Mouse (Mus musculus) brain, embryonic 14.5 days (tissue): ENCODE results near the gene Plppr3. TPM values are rescaled to one million over a fixed set of nuclear protein-coding genes. Genes with fewer than 3 reads are reported as not detected.
"Not testable (repeated sequence)": the region's sequence is repeated elsewhere in the genome, so short reads cannot be mapped to it uniquely, and the experiment has no call there.

ENCODE experiments used
- DNase-seq: peaks from one replicate; pipeline ENCODE4 v3.0.0-alpha.2; 2011; ENCODE audit warnings: low read depth
- CTCF ChIP-seq: fragments of 200-500 bp; IDR thresholded peaks from 2 replicates; pipeline ENCODE4 v1.5.1; 2012; ENCODE audit warnings: inconsistent platforms, mild to moderate bottlenecking, moderate library complexity, borderline replicate concordance; ENCODE audit not compliant: insufficient read depth, insufficient read length; ENCODE audit errors: extremely low read depth
- POLR2A ChIP-seq: fragments of 200-500 bp; IDR thresholded peaks from 2 replicates; pipeline ENCODE4 v1.6.1; 2012; ENCODE audit warnings: mild to moderate bottlenecking, inconsistent platforms, borderline replicate concordance; ENCODE audit not compliant: poor library complexity, insufficient read depth, insufficient read length, severe bottlenecking; ENCODE audit errors: extremely low read depth
- polyA plus RNA-seq: library from polyadenylated mRNA; depleted of rRNA; stranded (reverse); fragments of >200 nt; gene quantifications from 2 replicates; pipeline ENCODE4 v1.2.3, GENCODE M21; 2012

Gene Plppr3
- polyA plus RNA-seq, 1 experiment: 805 TPM

DNA sequence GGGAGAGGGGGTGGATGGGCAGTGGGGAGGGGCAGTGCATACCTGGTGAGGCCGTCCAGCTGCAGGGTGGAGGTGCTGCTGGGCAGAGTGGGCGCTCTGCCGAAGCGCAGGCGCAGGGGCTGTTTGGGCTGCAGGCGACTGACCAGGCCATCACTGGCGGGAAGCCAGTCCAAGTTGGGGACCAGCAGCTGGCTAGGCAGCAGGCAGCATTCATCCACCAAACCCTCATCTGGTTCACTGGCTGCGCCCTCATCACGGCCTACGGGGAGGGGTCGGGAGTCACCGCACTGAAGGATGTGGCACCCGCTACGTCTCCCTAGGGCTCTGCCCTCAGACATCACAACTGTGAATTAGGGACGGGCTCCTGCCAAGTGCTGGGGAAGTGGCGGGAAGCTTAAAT, 21.9 kb upstream of the Plppr3 start:
- TF ChIP-seq CTCF (no peak), POLR2A (no peak)
- DNase-seq: no peak

DNA sequence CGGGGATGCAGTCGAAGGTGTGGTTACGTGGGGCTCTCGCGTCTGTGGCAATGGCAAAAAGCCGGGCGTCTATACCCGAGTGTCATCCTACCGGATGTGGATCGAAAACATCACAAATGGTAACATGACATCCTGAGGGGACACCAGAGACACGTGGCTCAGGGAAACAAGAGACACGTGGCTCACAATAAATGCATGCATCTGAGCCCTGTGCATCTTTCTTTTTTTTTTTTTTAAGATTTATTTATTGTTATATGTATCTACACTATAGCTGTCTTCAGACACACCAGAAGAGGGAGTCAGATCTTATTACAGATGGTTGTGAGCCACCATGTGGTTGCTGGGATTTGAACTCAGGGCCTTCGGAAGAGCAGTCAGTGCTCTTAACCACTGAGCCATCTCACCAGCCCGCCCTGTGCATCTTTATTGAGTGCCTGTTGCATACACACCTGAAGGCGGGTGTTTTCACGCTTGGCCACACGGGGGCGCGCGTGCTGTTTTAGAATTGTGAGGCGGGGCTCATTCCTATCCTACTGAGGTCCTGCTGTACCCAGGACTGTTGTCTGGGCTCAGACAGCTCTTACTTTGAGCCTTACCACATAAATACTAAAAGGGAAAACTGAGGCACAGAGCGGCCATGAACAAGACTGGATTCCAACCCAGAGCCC, 18.2 kb upstream of the Plppr3 start:
- peak; percentile 76 for DNase-seq
- TF ChIP-seq CTCF: peak; percentile 88

DNA sequence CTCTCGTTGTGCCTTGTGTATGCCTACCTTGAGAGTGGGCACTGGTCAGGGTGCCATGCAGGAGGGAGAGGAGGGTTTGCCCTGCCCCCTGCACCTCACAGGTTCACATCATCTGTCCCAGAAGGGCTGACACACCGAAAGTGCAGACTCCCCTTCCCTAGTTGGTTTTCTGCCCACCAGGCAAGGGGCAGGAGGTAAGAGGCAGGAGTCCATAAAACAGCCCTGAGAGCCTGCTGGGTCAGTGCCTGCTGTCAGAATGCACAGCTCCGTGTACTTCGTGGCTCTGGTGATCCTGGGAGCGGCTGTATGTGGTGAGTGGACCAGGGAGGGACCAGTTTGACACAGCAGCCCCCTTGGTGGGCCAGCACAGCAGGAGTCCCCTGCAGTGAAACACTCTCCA, 16.2 kb upstream of the Plppr3 start, which contains the start of gene Cfd:
Gene Cfd, plus strand, starts transcription at position 184 of the 400 bp plus-strand sequence.
- no peak for TF ChIP-seq CTCF
- DNase-seq: no peak

- TF ChIP-seq CTCF (no peak), POLR2A (no peak)
- DNase-seq: no peak
These were observed 15.0 kb upstream of the Plppr3 start for GRCm38 (mm10) chr10:79889386-79889785.

GRCm38 (mm10) chr10:79886611-79887010, 12.2 kb upstream of the Plppr3 start:
- TF ChIP-seq CTCF: no peak
- DNase-seq: no peak

GRCm38 (mm10) chr10:79886054-79886453, 11.6 kb upstream of the Plppr3 start, which contains the start of gene Elane:
Gene Elane (plus strand): TSS chr10:79886247.
- no peak for DNase-seq
- no peak for TF ChIP-seq CTCF
- TF ChIP-seq POLR2A: no peak

DNA sequence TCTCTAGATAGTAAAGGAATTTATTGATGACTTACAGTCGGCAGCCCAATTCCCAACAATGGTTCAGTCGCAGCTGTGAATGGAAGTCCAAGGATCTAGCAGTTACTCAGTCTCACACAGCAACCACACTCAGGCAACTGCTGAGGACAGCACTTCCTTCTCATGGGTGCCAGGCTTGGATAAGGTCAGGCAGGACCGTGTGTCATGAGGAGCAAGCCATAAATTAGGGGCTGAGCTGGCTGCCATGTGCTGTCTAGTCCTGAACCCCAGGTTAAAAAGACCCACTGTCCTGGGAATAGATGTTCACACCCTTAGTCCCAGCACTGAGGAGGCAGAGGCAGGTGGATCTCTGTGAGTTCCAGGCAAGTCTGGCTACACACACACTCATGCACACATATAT, 10.5 kb upstream of the Plppr3 start:
- DNase-seq: not testable (repeated sequence)

GRCm38 (mm10) chr10:79884446-79884845, 10.0 kb upstream of the Plppr3 start:
- DNase-seq: no peak

GRCm38 (mm10) chr10:79883297-79884084, 9.1 kb upstream of the Plppr3 start:
- TF ChIP-seq CTCF (peak; percentile 92), POLR2A (no peak)
- peak; percentile 83 for DNase-seq

More at GRCm38 (mm10) chr10:79884446-79884845, 10.0 kb upstream of the Plppr3 start:
- TF ChIP-seq CTCF (no peak), POLR2A (no peak)

GRCm38 (mm10) chr10:79881981-79882380, 7.5 kb upstream of the Plppr3 start:
- DNase-seq: no peak
- TF ChIP-seq POLR2A (no peak), CTCF (no peak)

DNA sequence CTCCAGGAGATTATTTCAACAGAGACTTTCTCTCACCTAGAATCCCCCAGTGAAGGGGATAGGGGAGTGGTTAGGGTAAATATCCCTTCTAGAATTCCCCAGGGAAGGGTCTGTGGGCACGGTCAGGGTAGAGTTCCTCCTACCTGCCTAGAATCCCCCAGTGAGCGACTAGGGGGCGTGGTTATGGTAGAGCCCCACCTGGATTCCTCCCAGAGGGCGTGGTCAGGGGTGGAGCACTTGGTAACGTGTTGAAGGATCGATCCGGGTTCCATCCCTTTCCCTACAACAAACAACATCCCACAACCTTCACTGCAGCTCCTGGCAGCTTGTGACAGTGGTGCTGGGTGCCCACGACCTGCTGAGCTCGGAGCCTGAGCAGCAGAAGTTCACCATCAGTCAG, 6.3 kb upstream of the Plppr3 start:
- no peak for TF ChIP-seq POLR2A
- no peak for TF ChIP-seq CTCF
- DNase-seq: no peak

- TF ChIP-seq CTCF: no peak
- no peak for DNase-seq
These were observed 5.1 kb upstream of the Plppr3 start for GRCm38 (mm10) chr10:79879527-79879926.

- DNase-seq: no peak
- TF ChIP-seq POLR2A (no peak), CTCF (no peak)
These were observed 3.3 kb upstream of the Plppr3 start for GRCm38 (mm10) chr10:79877757-79878156.

DNA sequence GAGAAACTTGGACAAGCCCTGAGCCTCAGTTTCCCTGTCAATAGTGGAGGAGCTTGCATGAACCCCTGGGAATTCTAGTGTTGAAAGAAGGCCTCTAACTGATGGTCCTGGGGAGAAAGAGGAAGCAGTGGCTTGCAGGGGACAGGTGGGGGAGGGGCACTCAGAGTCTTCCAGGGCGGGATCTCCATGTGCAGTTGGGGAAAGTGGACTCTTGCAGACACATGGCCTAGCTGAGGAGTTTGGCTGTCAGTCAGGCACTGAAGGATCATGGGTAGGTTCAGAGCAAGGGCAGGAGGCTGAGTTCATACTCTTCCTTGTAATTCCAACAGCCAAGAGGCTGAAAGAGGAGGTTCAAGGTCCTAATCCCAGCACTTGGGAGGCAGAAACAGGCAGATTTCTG, 2.7 kb upstream of the Plppr3 start:
- DNase-seq: no peak
- no peak for TF ChIP-seq POLR2A
- TF ChIP-seq CTCF: no peak
